11 mouse cellular contexts compared by ENCODE assay signal in the genomic region with DNA sequence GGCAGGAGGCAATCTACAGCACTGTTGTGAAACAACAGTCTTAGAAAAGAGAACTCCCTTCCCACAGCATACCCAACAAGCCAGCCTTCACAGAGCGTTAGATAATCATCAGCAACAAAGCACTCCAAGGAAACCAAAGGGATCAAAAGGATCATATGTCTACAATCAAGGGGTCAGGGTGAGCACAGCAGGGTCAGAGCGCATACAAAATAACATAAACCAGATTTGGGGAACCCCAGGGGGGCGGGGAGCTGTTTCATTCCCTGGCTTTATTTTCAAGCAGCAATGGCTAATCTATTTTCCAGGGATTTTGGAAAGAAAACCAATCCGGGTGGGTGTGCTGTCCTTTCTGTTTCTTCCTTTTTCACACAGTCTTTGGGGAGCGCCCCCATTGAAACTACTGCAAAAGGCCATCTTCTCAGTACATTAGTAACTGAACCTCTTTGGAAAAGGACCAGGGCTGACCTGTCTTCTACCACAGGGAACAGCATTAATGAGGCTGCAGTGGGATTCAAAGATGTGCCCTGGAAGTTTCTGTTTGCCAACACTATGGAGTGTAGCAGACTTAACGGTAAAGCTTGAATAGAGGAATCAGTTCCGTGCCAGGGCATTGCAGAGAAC.
DNase-seq lines count a peak whose midpoint lies in the region; ATAC-seq and TF ChIP-seq lines count a peak whose summit lies in the region.
"Had no signal": no experiment of that assay in that cellular context is flagged by ENCODE, and none has a peak within 500 bp of the region (broad histone marks: within the 10 kb centered on the region; RNA-seq: fewer than 3 reads in every experiment).

No protein-coding gene starts in this region.

- H3K9me3 ChIP-seq in forebrain, embryonic 15.5 days, result no peaks in the 10 kb centered on the region
- H3K9me3 ChIP-seq in limb, embryonic 13.5 days, result no peaks in the 10 kb centered on the region
- no peaks in the 10 kb centered on the region for H3K9me3 ChIP-seq in neural tube, embryonic 15.5 days (replicated peaks)
- H3K9me3 ChIP-seq: liver, embryonic 15.5 days had no signal

- peak; percentile 24 for DNase-seq in gastrocnemius, adult 2 months
- no peak for DNase-seq in gastrocnemius, postnatal 10 days
- DNase-seq in testis, postnatal 14 days (ENCODE audit: low spot score), result no peak
- no peak for DNase-seq in right cerebral cortex, adult 18-20 months
- DNase-seq in right cerebral cortex, postnatal 10 days (ENCODE audit: low spot score in 2 of 2), result no peak
- DNase-seq: kidney, postnatal 25 days had no signal

- WGBS in forebrain, embryonic 15.5 days, result 10% methylated on average over 7 of the region's 7 CpGs
- WGBS in limb, embryonic 13.5 days, result 19% methylated on average over 7 of the region's 7 CpGs
- 19% methylated on average over 7 of the region's 7 CpGs for WGBS in neural tube, embryonic 15.5 days

- H3K36me3 ChIP-seq in forebrain, embryonic 15.5 days, result no peaks in the 10 kb centered on the region
- H3K36me3 ChIP-seq in limb, embryonic 13.5 days, result no peaks in the 10 kb centered on the region
- no peaks in the 10 kb centered on the region for H3K36me3 ChIP-seq in neural tube, embryonic 15.5 days
- H3K36me3 ChIP-seq: liver, embryonic 15.5 days had no signal

- no peak overlapping the region for H3K9ac ChIP-seq in forebrain, embryonic 15.5 days (replicated peaks)
- H3K9ac ChIP-seq in limb, embryonic 13.5 days, result no peak overlapping the region
- H3K9ac ChIP-seq in neural tube, embryonic 15.5 days (replicated peaks), result no peak overlapping the region
- H3K9ac ChIP-seq: liver, embryonic 15.5 days had no signal

- H3K27me3 ChIP-seq in forebrain, embryonic 15.5 days, result no peaks in the 10 kb centered on the region
- H3K27me3 ChIP-seq in limb, embryonic 13.5 days, result no peaks in the 10 kb centered on the region
- no peaks in the 10 kb centered on the region for H3K27me3 ChIP-seq in neural tube, embryonic 15.5 days (replicated peaks)
- H3K27me3 ChIP-seq: liver, embryonic 15.5 days had no signal

- H3K4me1 ChIP-seq in forebrain, embryonic 15.5 days, result peaks cover 24% of the 10 kb centered on the region
- H3K4me1 ChIP-seq in limb, embryonic 13.5 days, result peaks cover 20% of the 10 kb centered on the region
- H3K4me1 ChIP-seq in neural tube, embryonic 15.5 days, result peaks cover 8% of the 10 kb centered on the region
- H3K4me1 ChIP-seq: liver, embryonic 15.5 days had no signal

- no peak for TF ChIP-seq CTCF in gastrocnemius, adult 2 months (IDR thresholded peaks at IDR 0.05)

- peak; percentile 62 for ATAC-seq in forebrain, embryonic 15.5 days (replicated peaks)
- ATAC-seq in limb, embryonic 13.5 days (ENCODE audit: low FRiP score, low read depth), result peak; percentile 83
- peak; percentile 85 for ATAC-seq in neural tube, embryonic 15.5 days (ENCODE audit: low FRiP score)
- ATAC-seq: Patski had no signal

- intact Hi-C loops in gastrocnemius, adult 2 months (cut with DNase I), result no loop called here

- H3K4me3 ChIP-seq in gastrocnemius, adult 2 months, result no peak overlapping the region
- no peak overlapping the region for H3K4me3 ChIP-seq in forebrain, embryonic 15.5 days
- no peak overlapping the region for H3K4me3 ChIP-seq in limb, embryonic 13.5 days
- H3K4me3 ChIP-seq in neural tube, embryonic 15.5 days (replicated peaks), result no peak overlapping the region
- H3K4me3 ChIP-seq: liver, embryonic 15.5 days had no signal

- H3K27ac ChIP-seq in gastrocnemius, adult 2 months, result no peak overlapping the region
- no peak overlapping the region for H3K27ac ChIP-seq in forebrain, embryonic 15.5 days (replicated peaks)
- H3K27ac ChIP-seq in limb, embryonic 13.5 days, result 0 out of 2 replicates have a peak overlapping the region, but pooled peaks have one; percentile 48
- H3K27ac ChIP-seq in neural tube, embryonic 15.5 days (replicated peaks), result peak overlapping the region; percentile 51
- H3K27ac ChIP-seq: liver, embryonic 15.5 days had no signal

- H3K4me2 ChIP-seq in forebrain, embryonic 15.5 days (replicated peaks), result no peak overlapping the region
- H3K4me2 ChIP-seq in limb, embryonic 13.5 days (replicated peaks), result no peak overlapping the region
- no peak overlapping the region for H3K4me2 ChIP-seq in neural tube, embryonic 15.5 days
- H3K4me2 ChIP-seq: liver, embryonic 15.5 days had no signal

Comparison
In these comparisons a context has a peak if more than half of its experiments do, and no peak if none do; other contexts are left out.
1. H3K27ac ChIP-seq: peak in limb, embryonic 13.5 days (single experiment) and neural tube, embryonic 15.5 days (single experiment); none in gastrocnemius, adult 2 months (single experiment) and forebrain, embryonic 15.5 days (single experiment).
2. Peak in every context shown above with its lines, with median percentiles within 50 percentile points of each other: ATAC-seq.